Mouse (Mus musculus): Measurements from ENCODE around the gene Scgb1c1.

DNA sequence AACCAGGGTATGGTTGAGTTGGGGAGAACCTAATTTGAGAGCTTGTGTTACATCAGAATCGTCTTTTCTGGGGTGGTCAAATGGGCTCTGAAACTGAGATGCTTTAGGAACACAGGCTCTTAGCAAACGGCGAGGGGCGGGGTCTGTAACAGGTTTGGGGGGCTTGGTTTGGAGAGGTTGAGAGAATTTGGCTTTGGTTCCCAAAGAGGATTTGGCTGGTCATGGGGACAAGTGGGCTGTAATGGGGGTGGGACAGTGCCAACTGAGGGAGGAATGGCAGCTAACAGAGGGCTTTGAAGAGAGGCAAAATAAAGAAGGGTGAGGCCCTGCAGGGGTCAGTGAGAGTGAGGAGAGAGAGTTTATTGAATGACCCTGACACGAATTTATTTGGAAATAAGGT, 5.8 kb upstream of the Scgb1c1 start:
- TF ChIP-seq ZC3H11A (IDR thresholded peaks at IDR 0.05; ENCODE audit: borderline replicate concordance, low read depth, low read length) = no peak
- no peak for TF ChIP-seq ZNF384 (IDR thresholded peaks at IDR 0.05; ENCODE audit: low read depth, low read length)
- no peak for TF ChIP-seq MAFK (IDR thresholded peaks at IDR 0.05; ENCODE audit: insufficient read depth, low read depth, low read length)
- TF ChIP-seq CHD2 (IDR thresholded peaks at IDR 0.05; ENCODE audit: low read depth, low read length) = no peak

Measured in ES-E14 (cell line).